Mouse (Mus musculus): ENCODE results near the gene Eml2. TPM values are rescaled to one million over a fixed set of nuclear protein-coding genes. Genes with fewer than 3 reads are reported as not detected.

The Eml2 gene
- 20.3 and 22.0 TPM in 2 replicates for polyA plus RNA-seq (2012; rRNA removed; ENCODE audit: low replicate concordance)

DNA sequence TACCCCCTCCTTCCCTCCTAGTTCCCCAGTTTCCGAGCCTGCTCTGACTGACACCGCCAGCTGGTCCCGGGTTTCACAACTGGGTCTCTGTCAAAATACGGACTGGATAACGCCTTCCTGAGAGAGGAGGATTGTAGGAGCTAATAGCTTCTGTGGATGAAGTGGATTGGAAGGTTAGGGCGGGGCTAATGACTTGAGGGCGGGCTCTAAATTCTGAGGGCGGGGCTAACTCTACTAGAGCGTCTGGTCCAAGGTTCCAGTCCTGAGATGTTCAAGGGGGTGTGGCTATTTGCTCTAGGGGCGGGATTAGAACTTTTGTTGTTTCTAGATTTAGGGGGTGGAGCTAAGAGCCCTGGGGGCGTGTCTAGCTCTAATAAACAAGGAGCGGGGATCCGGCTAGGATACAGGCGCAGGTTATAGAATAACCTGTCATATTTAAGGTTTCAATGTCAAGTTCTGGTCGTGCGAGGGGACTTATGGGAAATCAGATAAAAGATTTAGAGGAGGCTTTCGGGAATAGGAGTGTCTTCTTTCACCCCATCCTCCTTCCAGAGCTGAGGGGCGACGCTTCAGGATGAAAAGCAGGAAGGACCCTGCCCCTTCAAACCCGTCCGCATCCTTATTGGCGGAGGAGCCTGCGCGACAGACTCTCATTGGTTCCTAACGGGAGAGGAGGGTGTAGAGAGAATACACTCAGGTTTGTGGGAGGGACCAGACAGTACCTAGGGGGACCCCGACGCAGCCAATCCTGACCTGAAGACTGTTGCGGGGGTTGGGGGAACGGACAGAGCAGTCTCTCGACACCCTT, at the start of gene Eml2:
Gene Eml2, plus strand, starts transcription at position 714 of the 808 bp plus-strand sequence.

GRCm38 (mm10) chr7:19148875-19149541, 27.2 kb upstream of the Eml2 start, which contains the start of gene Qpctl:
Qpctl (minus strand) TSS chr7:19149291.

DNA sequence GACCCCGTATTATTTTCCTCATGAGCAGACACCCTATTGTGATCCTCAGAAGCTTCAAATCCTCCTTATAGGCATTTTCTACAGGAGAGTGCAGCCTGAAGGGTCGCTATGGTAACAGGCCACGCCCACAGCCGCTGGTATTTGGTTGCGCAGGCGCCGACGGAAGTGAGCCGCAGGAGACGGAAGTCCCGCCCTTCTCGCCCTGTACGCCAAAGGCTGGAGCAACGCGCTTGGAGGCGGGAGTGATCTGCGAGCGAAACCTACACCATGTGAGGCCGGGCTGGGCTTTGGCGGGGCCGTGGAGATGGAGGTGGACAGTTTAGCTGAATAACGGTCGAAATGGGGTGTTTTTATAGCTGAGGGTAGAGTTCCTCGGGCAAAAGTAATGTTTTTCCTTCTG, 26.6 kb upstream of the Eml2 start, which contains the start of gene Snrpd2:
Gene Snrpd2, plus strand, starts transcription at position 97 of the 400 bp plus-strand sequence.

GRCm38 (mm10) chr7:19165656-19166423, 10.4 kb upstream of the Eml2 start, which contains the start of gene Gipr:
Gipr (minus strand) TSS chr7:19166127.

DNA sequence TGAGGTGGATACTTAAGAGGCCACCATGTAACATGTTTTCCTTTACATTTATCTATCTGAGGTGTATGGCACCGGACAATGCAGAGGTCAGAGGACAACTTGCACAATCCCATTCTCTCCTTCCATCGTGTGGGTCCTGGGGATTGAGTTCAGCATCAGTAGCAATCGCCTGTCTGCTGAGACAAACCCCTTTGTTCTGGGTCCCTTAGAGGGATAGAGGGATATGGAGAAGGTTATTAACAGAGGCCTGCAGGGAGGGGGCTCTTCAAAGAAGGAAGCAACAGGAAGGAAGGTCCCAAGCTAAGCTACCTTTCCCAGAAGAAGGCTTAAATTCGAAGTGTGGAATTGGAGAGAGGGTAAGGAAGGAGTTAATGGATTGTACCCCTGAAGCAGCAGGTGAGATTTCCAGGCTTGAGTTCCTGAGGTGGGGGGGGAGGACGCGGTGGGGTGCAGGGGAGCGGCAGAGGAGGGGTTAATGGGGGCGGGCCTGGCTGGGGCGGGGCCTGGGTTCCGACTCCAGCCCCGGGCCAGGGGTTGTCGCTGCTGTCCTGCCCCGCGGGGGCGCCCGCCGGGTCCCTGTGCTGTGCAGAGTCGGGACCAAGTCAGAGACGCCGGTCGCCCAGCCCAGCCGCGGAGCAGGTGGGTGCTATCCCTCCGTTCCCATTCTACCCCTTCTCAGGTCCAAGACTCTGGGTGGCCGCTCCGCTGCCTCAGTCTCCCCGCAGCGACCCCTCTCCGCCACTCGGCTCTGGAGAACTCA, 36.0 kb downstream of the Eml2 start, which contains the start of gene Gpr4:
Gene Gpr4, plus strand, starts transcription at position 543 of the 760 bp plus-strand sequence.

DNA sequence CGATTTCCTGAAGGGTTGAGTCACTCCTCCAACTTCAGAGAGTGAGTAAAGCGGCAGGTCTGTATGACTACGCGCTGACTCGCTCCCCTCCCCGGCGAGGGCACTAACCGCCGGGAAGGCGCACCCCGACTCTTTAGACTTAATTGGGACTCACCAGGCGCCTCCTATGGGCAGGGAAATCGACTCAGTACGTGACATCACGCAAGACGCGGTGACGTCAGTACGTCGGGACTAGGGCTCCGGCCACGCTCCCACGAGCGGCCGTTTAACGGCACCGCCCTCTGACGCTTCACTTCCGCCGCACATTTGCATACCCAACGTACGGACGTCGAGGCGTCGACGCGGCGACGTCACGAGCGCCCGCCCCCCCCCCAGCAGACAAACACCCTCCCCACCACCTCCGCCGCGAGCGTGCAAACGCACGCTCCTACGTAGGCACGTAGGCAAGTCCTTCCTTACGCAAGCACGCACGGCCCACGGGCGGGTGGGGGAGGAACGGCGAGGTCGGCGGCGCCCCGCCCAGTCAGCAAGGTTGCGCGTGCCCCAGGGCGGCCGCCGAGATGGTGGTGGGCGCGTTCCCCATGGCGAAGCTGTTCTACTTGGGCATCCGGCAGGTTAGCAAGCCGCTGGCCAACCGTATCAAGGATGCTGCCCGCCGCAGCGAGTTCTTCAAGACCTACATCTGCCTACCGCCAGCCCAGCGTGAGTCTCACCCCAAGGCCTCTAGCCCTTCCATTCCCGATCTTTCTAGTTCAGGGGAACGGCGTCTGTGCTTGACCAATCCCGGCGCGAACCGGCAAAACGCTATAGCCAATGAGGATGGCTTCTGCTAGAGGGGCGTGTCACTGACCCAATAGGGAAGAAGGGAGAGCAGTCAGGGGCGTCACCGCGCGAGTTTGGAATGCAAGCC, 51.9 kb downstream of the Eml2 start, which contains the start of gene Opa3:
Gene Opa3, plus strand, starts transcription at position 452 of the 910 bp plus-strand sequence.

Other genes starting within 250 kb of the Eml2 start
- gene Nanos2, start 189.0 kb upstream of the Eml2 start, polyA plus RNA-seq (2012; rRNA removed; ENCODE audit: low replicate concordance) = not detected in 2 replicates
- 3.6 and 3.9 TPM in 2 replicates for gene Mypop, start 185.2 kb upstream of the Eml2 start, polyA plus RNA-seq (2012; rRNA removed; ENCODE audit: low replicate concordance)
- gene Irf2bp1, start 172.4 kb upstream of the Eml2 start, polyA plus RNA-seq (2012; rRNA removed; ENCODE audit: low replicate concordance) = 23.6 and 38.4 TPM in 2 replicates
- 18.5 and 24.2 TPM in 2 replicates for gene Foxa3, start 152.9 kb upstream of the Eml2 start, polyA plus RNA-seq (2012; rRNA removed; ENCODE audit: low replicate concordance)
- gene Sympk, start 152.0 kb upstream of the Eml2 start, polyA plus RNA-seq (2012; rRNA removed; ENCODE audit: low replicate concordance) = 66.3 and 76.2 TPM in 2 replicates
- gene Rsph6a, start 121.7 kb upstream of the Eml2 start, polyA plus RNA-seq (2012; rRNA removed; ENCODE audit: low replicate concordance) = 0.05 TPM in 1 of 2 replicates, not detected in the other
- gene Dmwd, start 100.2 kb upstream of the Eml2 start, polyA plus RNA-seq (2012; rRNA removed; ENCODE audit: low replicate concordance) = 16.6 and 18.3 TPM in 2 replicates
- gene Dmpk, start 92.6 kb upstream of the Eml2 start, polyA plus RNA-seq (2012; rRNA removed; ENCODE audit: low replicate concordance) = 422 and 649 TPM in 2 replicates
- gene Six5, start 81.8 kb upstream of the Eml2 start, polyA plus RNA-seq (2012; rRNA removed; ENCODE audit: low replicate concordance) = 15.0 and 23.1 TPM in 2 replicates
- gene Gm4969, start 58.1 kb upstream of the Eml2 start, polyA plus RNA-seq (2012; rRNA removed; ENCODE audit: low replicate concordance) = not detected in 2 replicates
- 8.6 and 15.0 TPM in 2 replicates for gene Fbxo46, start 56.6 kb upstream of the Eml2 start, polyA plus RNA-seq (2012; rRNA removed; ENCODE audit: low replicate concordance)
- gene Qpctl, start 27.1 kb upstream of the Eml2 start, polyA plus RNA-seq (2012; rRNA removed; ENCODE audit: low replicate concordance) = 6.5 and 11.2 TPM in 2 replicates
- 6.2 and 7.1 TPM in 2 replicates for gene Snrpd2, start 26.7 kb upstream of the Eml2 start, polyA plus RNA-seq (2012; rRNA removed; ENCODE audit: low replicate concordance)
- 0.63 and 0.77 TPM in 2 replicates for gene Gipr, start 10.3 kb upstream of the Eml2 start, polyA plus RNA-seq (2012; rRNA removed; ENCODE audit: low replicate concordance)
- 5.1 and 6.3 TPM in 2 replicates for gene Gpr4, start 36.1 kb downstream of the Eml2 start, polyA plus RNA-seq (2012; rRNA removed; ENCODE audit: low replicate concordance)
- gene Opa3, start 51.9 kb downstream of the Eml2 start, polyA plus RNA-seq (2012; rRNA removed; ENCODE audit: low replicate concordance) = 24.2 and 25.9 TPM in 2 replicates
- 436 and 468 TPM in 2 replicates for gene Vasp, start 95.4 kb downstream of the Eml2 start, polyA plus RNA-seq (2012; rRNA removed; ENCODE audit: low replicate concordance)
- 1.4 and 23.4 TPM in 2 replicates for gene Ppm1n, start 103.6 kb downstream of the Eml2 start, polyA plus RNA-seq (2012; rRNA removed; ENCODE audit: low replicate concordance)
- gene Rtn2, start 106.2 kb downstream of the Eml2 start, polyA plus RNA-seq (2012; rRNA removed; ENCODE audit: low replicate concordance) = 13.4 and 16.6 TPM in 2 replicates
- 0.99 and 6.4 TPM in 2 replicates for gene Fosb, start 133.6 kb downstream of the Eml2 start, polyA plus RNA-seq (2012; rRNA removed; ENCODE audit: low replicate concordance)
- 14.9 and 16.2 TPM in 2 replicates for gene Ercc1, start 168.4 kb downstream of the Eml2 start, polyA plus RNA-seq (2012; rRNA removed; ENCODE audit: low replicate concordance)
- 1.9 and 5.3 TPM in 2 replicates for gene Cd3eap, start 183.1 kb downstream of the Eml2 start, polyA plus RNA-seq (2012; rRNA removed; ENCODE audit: low replicate concordance)
- 7.7 and 8.8 TPM in 2 replicates for gene Ppp1r13l, start 183.3 kb downstream of the Eml2 start, polyA plus RNA-seq (2012; rRNA removed; ENCODE audit: low replicate concordance)
- gene Ercc2, start 205.6 kb downstream of the Eml2 start, polyA plus RNA-seq (2012; rRNA removed; ENCODE audit: low replicate concordance) = 37.5 and 41.5 TPM in 2 replicates
- gene Klc3, start 227.7 kb downstream of the Eml2 start, polyA plus RNA-seq (2012; rRNA removed; ENCODE audit: low replicate concordance) = 1.2 and 2.1 TPM in 2 replicates
- gene Ckm, start 228.4 kb downstream of the Eml2 start, polyA plus RNA-seq (2012; rRNA removed; ENCODE audit: low replicate concordance) = 51.7 and 59.9 TPM in 2 replicates

All from duodenum, adult 2 months (tissue).